Mouse (Mus musculus) kidney, adult 11 months (tissue): Measurements from ENCODE around the gene Olfr766-ps1.
"Not testable (repeated sequence)": the region's sequence is repeated elsewhere in the genome, so short reads cannot be mapped to it uniquely, and the experiment has no call there.

ENCODE experiments used
- DNase-seq: peaks from one replicate; pipeline ENCODE4 v3.0.0; 2022

Olfr766-ps1 gene

DNA sequence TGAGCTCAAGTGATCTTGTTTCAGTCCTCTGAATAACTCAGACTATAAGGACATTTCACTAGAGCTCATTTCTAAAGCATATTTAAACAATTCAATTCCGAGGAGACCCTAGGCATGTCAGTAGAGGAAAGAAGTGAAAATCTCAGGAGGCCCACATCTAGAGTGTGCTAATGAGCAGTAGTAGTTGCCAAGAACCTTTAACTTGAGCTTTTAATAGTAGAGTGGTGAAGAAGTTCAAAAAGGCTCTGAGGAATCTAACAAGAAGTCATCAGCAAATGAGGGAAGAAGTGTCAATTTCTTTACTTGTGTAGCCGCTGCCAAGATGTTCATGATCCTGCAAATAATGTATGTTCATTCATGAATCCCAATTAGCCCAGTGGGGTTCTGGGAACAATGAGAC, at the start of gene Olfr766-ps1:
TSS of gene Olfr766-ps1 (minus strand) at position 101 of the 400 bp plus-strand sequence.
- DNase-seq: no peak

DNA sequence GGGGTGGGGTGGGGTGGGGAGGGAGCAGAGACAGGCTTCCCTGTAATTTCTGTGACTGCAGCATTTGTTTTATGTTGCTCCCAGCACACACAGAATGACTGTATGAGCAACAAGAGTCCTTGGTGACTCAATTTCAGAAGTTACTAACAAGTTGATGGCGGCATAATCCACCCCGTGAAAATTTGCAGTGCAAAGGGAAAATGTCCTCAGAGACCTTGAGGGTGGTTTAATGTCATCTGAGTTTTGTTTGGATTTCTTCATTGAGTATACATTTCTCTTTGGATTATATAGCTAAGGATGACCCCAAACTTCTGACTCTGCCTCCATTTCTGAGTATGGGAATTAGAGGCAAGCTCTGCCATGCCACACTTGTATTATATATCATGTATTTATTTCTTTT, 49.0 kb upstream of the Olfr766-ps1 start, which contains the start of gene Olfr769:
TSS of gene Olfr769 (minus strand) at position 101 of the 400 bp plus-strand sequence.
- no peak for DNase-seq

DNA sequence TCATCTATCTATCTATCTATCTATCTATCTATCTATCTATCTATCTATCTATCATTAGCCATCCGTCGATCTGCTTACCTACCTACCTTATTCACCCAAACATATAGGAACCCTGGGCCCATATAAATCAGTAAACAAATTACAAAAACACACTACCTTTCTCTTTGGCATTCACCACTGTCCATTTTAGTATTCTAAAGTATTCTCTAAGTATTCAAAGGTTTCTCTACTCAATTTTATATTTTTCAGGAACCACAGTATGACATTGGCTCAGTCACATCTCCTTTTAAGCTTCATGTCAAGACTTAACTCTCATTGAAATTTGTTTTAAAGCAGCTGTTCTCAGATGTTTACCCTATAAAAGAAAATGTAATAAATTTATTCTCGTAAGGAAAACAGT, 46.4 kb upstream of the Olfr766-ps1 start:
- no peak for DNase-seq

DNA sequence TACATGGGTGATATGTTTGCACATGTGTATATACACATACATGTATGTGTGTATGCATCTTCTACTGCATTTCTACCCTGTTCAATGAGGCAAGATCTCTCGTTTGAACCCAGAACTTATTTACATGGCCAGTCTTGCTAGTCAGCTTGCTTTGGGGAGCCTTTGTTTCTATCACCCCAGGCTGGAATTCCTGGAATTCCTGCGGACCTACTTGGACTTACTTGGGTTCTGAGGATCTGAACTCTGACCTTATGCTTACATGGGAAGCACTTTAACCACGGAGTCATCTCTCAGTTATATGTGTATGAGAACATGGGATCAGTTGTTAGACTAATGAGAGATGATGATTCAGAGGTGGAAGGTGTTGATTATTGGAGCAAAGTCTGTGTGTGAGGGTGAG, 32.5 kb upstream of the Olfr766-ps1 start:
- DNase-seq: no peak

DNA sequence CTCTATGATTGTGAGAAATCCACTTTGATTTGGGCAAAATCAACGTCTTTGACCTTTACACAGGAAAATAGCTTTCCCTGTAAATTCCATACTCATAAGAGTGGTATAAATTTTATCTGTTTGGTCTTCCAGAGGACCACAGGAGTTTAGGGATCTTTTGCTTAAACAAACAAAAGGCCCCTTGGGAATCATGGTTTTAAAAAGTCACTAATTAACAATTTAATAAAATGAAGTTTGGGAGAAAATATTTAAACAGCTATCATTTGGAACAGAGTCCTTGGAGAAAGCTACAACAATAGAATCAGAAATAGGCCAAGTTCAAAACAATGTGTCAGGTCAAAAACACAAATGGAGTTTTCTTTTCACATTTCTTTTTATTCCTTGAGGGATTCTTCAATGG, 30.5 kb upstream of the Olfr766-ps1 start, which contains the start of gene Olfr768:
TSS of gene Olfr768 (minus strand) at position 101 of the 400 bp plus-strand sequence.
- DNase-seq: no peak

DNA sequence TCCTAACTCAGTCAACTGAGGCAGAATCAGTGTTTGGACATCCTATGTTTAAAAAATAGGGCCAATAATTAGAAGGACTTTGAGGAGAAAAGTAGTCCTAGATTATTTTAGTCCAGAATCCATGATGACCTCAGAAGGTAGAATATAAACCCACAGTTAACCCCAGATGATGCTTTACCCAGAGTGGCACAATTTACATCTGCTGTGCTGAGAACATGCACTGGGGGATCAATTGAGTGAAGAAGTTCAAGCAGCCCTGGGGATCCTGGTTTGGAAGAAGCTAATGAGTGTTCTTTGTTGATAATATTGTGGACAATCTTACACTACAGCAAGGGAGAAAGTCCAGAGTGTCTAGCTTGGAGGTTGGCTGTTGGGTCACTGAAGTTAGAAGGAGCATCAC, 14.0 kb upstream of the Olfr766-ps1 start, which contains the start of gene Olfr767:
TSS of gene Olfr767 (minus strand) at position 101 of the 400 bp plus-strand sequence.
- DNase-seq: not testable (repeated sequence)

DNA sequence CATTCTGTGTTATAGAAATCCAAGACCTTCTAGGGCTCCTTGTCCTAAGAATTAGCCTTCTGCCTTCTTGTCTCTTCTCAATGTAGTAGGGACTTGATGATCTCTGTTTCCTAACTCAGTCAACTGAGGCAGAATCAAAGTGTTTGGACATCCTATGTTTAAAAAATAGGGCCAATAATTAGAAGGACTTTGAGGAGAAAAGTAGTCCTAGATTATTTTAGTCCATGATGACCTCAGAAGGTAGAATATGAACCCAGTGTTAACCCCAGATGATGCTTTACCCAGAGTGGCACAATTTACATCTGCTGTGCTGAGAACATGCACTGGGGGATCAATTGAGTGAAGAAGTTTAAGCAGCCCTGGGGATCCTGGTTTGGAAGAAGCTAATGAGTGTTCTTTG, 18.9 kb downstream of the Olfr766-ps1 start, which contains the start of gene Olfr765:
TSS of gene Olfr765 (minus strand) at position 101 of the 400 bp plus-strand sequence.
- not testable (repeated sequence) for DNase-seq

DNA sequence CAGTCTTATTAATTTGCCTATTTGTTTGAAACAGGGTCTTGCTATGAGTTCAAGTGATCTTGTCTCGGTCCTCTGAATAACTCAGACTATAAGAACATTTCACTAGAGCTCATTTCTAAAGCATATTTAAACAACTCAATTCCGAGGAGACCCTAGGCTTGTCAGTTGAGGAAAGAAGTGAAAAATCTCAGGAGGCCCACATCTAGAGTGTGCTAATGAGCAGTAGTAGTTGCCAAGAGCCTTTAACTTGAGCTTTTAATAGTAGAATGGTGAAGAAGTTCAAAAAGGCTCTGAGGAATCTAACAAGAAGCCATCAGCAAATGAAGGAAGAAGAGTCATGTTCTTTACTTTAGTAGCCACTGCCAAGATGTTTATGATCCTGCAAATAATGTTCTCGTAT, 29.0 kb downstream of the Olfr766-ps1 start, which contains the start of gene Olfr764-ps1:
TSS of gene Olfr764-ps1 (minus strand) at position 101 of the 400 bp plus-strand sequence.
- no peak for DNase-seq

DNA sequence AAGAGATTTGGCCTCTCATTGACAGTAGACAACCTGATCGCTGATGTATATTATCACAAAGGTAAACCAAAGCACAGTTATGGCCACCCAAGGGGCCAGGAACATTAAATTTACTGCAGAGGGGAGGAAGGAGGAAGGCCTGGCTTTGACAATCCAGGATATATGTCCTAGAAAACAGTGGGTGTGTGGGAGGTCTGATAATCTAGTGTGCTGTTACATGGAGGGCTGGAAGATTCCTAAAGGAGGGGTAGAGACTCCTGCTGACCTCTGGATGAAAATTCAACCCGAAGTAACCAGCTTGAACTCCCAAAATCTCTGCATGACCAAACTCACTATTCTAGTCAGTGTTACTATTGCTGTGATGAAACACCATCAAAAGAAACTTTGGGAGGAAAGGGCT, 40.4 kb downstream of the Olfr766-ps1 start:
- DNase-seq: no peak

DNA sequence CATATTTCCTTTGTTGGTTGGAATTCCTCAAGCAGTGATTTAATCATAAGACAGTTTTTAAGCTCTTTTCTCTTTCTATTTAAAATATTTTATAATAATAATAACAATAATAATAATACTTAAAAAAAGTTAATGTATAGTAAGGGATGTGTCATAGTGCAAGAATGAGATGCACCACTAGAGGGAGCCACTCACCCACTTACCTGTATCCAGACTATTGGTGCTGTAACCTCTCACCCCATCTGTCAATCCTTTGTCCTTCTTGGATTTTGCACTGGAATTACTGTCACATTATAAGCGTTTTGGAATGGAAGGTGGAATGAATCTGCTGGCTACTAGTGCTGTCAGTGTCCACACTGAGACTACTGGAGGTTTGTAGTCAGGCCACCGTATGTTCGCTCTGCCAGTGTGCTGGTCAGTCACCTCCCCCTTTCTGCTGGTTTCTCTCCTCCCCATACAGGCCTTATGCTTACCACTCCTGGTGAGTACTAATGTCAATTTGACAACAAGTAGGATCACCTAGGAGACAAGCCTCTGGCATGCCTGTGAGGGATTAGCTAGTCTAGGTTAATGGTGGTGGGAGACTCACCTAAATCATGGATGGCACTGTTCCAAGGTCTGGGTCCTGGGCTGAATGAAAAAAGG, 42.6 kb downstream of the Olfr766-ps1 start:
- no peak for DNase-seq

DNA sequence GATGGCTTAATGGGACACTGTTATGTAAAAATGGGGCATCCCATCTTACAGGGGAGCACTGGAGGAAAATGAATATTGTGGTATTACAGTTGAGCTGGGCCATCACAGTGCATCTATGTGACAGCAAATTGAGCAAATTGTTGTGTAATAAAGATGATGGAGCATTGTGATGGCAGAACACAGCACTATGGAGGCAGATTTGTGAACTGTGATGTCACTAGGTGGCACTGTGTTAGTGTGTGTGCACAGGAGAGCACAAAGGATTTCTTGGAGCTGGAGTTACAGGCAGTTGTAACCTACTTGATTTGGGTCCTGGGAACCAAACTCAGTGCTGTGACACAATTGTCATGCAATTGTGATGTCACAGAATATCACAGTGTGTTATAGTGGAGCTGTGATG, 45.5 kb downstream of the Olfr766-ps1 start:
- no peak for DNase-seq

DNA sequence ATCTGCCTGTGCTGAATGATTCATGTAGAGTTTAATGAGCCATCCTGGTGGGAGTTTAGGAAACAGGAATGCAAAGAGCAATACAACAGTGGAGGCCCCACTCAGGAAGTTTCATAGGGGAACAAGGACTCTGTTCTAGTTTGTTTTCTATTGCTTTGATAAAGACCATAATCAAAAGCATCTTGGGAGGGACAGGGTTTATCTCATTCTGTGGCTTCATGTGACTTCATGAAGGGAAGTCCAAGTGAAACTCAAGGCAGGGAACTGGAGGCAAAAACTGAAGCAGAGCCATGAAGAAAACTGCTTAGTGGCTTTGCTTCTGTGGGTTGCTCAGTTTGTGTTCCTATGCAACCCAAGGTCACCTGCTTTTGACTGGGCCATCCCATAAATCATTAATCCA, 54.3 kb downstream of the Olfr766-ps1 start:
- no peak for DNase-seq
